Mouse (Mus musculus): ENCODE measurements around the gene Cltb. TPM values are rescaled to one million over a fixed set of nuclear protein-coding genes. Genes with fewer than 3 reads are reported as not detected.

The Cltb gene
- total RNA-seq (2014; rRNA removed; ENCODE audit: low replicate concordance) (32.1 and 43.6 TPM in 2 replicates), polyA plus RNA-seq (2015; fragmentation: Nextera tagmentation; extraction: Ambion mirVana) (66.0 and 66.2 TPM in 2 replicates)

- ATAC-seq (ENCODE audit: insufficient read depth, low read depth) (peak; percentile 83), DNase-seq (ENCODE audit: low spot score) (peak; percentile 76)
- Histone ChIP-seq H3K4me3 (ENCODE audit: low read depth, low read length) (peak within 1 kb of the TSS; percentile 67), H3K4me1 (ENCODE audit: control insufficient read depth, insufficient read depth) (no peaks in the 10 kb centered on the region), H3K4me2 (ENCODE audit: low read depth, low read length) (peak within 1 kb of the TSS; percentile 88), H3K9me3 (replicated peaks; ENCODE audit: control insufficient read depth, low read length) (no peaks in the 10 kb centered on the region), H3K27ac (ENCODE audit: low read depth) (peak within 1 kb of the TSS; percentile 74), H3K27me3 (ENCODE audit: control insufficient read depth, insufficient read depth, low read length) (no peaks in the 10 kb centered on the region), H3K9ac (replicated peaks; ENCODE audit: low read depth, low read length) (peak within 1 kb of the TSS; percentile 78), H3K36me3 (replicated peaks; ENCODE audit: control insufficient read depth, insufficient read depth, low read length) (peaks cover 3% of the 10 kb centered on the region; the same call in 1 of the 2 replicates)
- no peak for TF ChIP-seq EP300 (IDR thresholded peaks at IDR 0.05; ENCODE audit: low read depth)
- TF ChIP-seq CTCF (IDR thresholded peaks at IDR 0.05; ENCODE audit: low read depth) = no peak
- under 1% methylated on average over 63 of the region's 66 CpGs for WGBS
Observed at GRCm38 (mm10) chr13:54610972-54611754, at the start of gene Cltb. Gene Cltb (minus strand): TSS chr13:54611344.

DNA sequence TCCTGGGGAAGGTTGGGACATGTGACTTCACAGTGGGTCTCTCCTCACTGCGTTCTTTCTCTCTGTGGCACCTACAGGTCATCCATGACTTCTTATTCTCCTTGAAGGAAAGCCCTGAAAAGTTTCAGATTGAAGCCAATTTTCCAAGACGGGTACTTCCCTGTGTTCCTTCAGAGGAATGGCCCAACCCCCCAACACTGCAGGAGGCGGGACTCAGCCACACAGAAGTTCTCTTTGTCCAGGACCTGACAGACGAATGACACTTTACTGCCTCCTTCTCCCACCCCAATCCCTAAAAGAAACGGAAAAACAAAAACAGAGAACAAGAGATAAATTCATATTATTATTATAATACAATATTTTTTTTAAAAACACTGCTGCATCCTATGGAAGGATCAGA is 49.7 kb upstream of the Cltb start:
- Histone ChIP-seq H3K27ac (ENCODE audit: low read depth) (no peak overlapping the region), H3K9me3 (replicated peaks; ENCODE audit: control insufficient read depth, low read length) (no peaks in the 10 kb centered on the region), H3K36me3 (replicated peaks; ENCODE audit: control insufficient read depth, insufficient read depth, low read length) (peaks cover 79% of the 10 kb centered on the region), H3K4me1 (ENCODE audit: control insufficient read depth, insufficient read depth) (no peaks in the 10 kb centered on the region), H3K4me3 (ENCODE audit: low read depth, low read length) (no peak overlapping the region), H3K4me2 (ENCODE audit: low read depth, low read length) (no peak overlapping the region), H3K27me3 (ENCODE audit: control insufficient read depth, insufficient read depth, low read length) (no peaks in the 10 kb centered on the region), H3K9ac (replicated peaks; ENCODE audit: low read depth, low read length) (no peak overlapping the region)
- 77% methylated on average over 5 of the region's 5 CpGs for WGBS
- no peak for TF ChIP-seq CTCF (IDR thresholded peaks at IDR 0.05; ENCODE audit: low read depth)
- TF ChIP-seq EP300 (IDR thresholded peaks at IDR 0.05; ENCODE audit: low read depth) = no peak
- DNase-seq (ENCODE audit: low spot score) = no peak
- no peak for ATAC-seq (ENCODE audit: insufficient read depth, low read depth)

- H3K27ac ChIP-seq (ENCODE audit: low read depth) = no peak overlapping the region
- TF ChIP-seq EP300 (IDR thresholded peaks at IDR 0.05; ENCODE audit: low read depth) = no peak
- TF ChIP-seq CTCF (IDR thresholded peaks at IDR 0.05; ENCODE audit: low read depth) = no peak
- H3K9me3 ChIP-seq (replicated peaks; ENCODE audit: control insufficient read depth, low read length) = no peaks in the 10 kb centered on the region
- H3K27me3 ChIP-seq (ENCODE audit: control insufficient read depth, insufficient read depth, low read length) = no peaks in the 10 kb centered on the region
- DNase-seq (ENCODE audit: low spot score) = no peak
- peaks cover 98% of the 10 kb centered on the region for H3K36me3 ChIP-seq (replicated peaks; ENCODE audit: control insufficient read depth, insufficient read depth, low read length)
- ATAC-seq (ENCODE audit: insufficient read depth, low read depth) = no peak
- no peaks in the 10 kb centered on the region for H3K4me1 ChIP-seq (ENCODE audit: control insufficient read depth, insufficient read depth)
- no peak overlapping the region for H3K4me2 ChIP-seq (ENCODE audit: low read depth, low read length)
- WGBS = 90% methylated on average over 3 of the region's 3 CpGs
- no peak overlapping the region for H3K9ac ChIP-seq (replicated peaks; ENCODE audit: low read depth, low read length)
- no peak overlapping the region for H3K4me3 ChIP-seq (ENCODE audit: low read depth, low read length)
Observed at GRCm38 (mm10) chr13:54650461-54650860, 39.3 kb upstream of the Cltb start.

DNA sequence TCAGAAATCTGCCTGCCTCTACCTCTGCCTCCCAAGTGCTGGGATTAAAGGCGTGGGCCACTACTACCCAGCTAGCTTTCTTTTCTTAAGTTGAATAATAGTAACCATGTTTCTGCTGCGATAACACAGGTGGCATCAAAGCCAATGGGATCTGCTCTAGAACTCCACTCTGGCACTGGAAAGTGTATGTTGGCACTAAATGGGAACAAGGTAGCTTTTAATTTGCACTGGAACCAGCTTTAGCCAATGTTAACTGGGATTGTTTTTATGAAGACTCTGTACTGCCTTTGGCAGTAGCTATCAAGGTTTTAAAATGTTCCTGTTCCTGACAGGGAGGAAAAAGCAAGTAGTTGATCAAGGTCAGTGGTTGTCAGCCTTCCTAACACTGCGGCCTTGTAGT is 23.9 kb upstream of the Cltb start:
- 91% methylated on average over 3 of the region's 3 CpGs for WGBS
- Histone ChIP-seq H3K4me2 (ENCODE audit: low read depth, low read length) (no peak overlapping the region), H3K4me1 (ENCODE audit: control insufficient read depth, insufficient read depth) (no peaks in the 10 kb centered on the region), H3K36me3 (replicated peaks; ENCODE audit: control insufficient read depth, insufficient read depth, low read length) (peaks cover 30% of the 10 kb centered on the region), H3K27ac (ENCODE audit: low read depth) (no peak overlapping the region), H3K9ac (replicated peaks; ENCODE audit: low read depth, low read length) (no peak overlapping the region), H3K27me3 (ENCODE audit: control insufficient read depth, insufficient read depth, low read length) (no peaks in the 10 kb centered on the region), H3K4me3 (ENCODE audit: low read depth, low read length) (no peak overlapping the region), H3K9me3 (replicated peaks; ENCODE audit: control insufficient read depth, low read length) (no peaks in the 10 kb centered on the region)
- ATAC-seq (ENCODE audit: insufficient read depth, low read depth) (no peak), DNase-seq (ENCODE audit: low spot score) (no peak)
- no peak for TF ChIP-seq CTCF (IDR thresholded peaks at IDR 0.05; ENCODE audit: low read depth)
- TF ChIP-seq EP300 (IDR thresholded peaks at IDR 0.05; ENCODE audit: low read depth) = no peak

DNA sequence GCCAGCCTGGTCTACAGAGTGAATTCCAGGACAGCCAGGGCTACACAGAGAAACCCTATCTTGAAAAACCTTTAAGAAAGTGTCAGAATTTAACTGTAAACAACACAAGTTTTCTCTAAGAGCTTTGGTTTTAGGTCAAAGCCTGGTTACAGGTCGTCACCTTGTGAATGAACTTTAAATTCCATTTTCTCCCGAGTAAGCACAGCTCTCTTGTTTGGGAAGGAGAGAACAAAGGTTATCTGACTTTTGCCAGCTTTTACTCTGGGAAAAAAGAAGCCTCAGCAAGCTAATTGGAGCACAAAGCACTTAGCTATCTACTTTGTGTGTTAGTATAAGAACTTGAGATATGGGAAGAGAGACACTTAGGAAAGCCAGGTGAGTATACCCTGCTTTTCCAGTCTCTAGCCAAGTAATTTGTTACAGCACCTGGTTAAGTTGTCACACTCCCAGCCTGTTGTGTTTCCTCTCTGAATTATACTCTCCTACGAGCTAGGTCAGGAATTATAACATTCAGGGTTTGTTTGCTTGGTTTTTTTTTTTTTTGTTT is 21.7 kb upstream of the Cltb start:
- Histone ChIP-seq H3K36me3 (replicated peaks; ENCODE audit: control insufficient read depth, insufficient read depth, low read length) (peaks cover 15% of the 10 kb centered on the region), H3K27me3 (ENCODE audit: control insufficient read depth, insufficient read depth, low read length) (no peaks in the 10 kb centered on the region), H3K4me3 (ENCODE audit: low read depth, low read length) (no peak overlapping the region), H3K9me3 (replicated peaks; ENCODE audit: control insufficient read depth, low read length) (no peaks in the 10 kb centered on the region), H3K4me2 (ENCODE audit: low read depth, low read length) (no peak overlapping the region), H3K27ac (ENCODE audit: low read depth) (no peak overlapping the region), H3K9ac (replicated peaks; ENCODE audit: low read depth, low read length) (no peak overlapping the region), H3K4me1 (ENCODE audit: control insufficient read depth, insufficient read depth) (no peaks in the 10 kb centered on the region)
- no peak for DNase-seq (ENCODE audit: low spot score)
- no peak for TF ChIP-seq CTCF (IDR thresholded peaks at IDR 0.05; ENCODE audit: low read depth)
- 46% methylated on average over 3 of the region's 3 CpGs for WGBS
- ATAC-seq (ENCODE audit: insufficient read depth, low read depth) = no peak

Data from heart, postnatal 0 days (tissue).